Mouse (Mus musculus) stomach, postnatal 0 days (tissue): ENCODE measurements around the gene Zfp945. TPM values are rescaled to one million over a fixed set of nuclear protein-coding genes. Genes with fewer than 3 reads are reported as not detected.
A peak's percentile ranks its signal among the peaks of the same experiment; 100 is the strongest.

Experiments
- ATAC-seq: fragments of 200-750 bp; cut with Nextera tagmentation; 2 replicates; pipeline ENCODE4 v1.8.0; 2017; ENCODE audit not compliant: low FRiP score, low TSS enrichment
- DNase-seq: peaks from one replicate; pipeline ENCODE4 v3.0.0-alpha.2; 2016; ENCODE audit warnings: low spot score
- H3K27ac ChIP-seq: fragments of 300-500 bp; sonication (generic); replicated peaks from 2 replicates; pipeline ENCODE4 v1.5.1; 2014; ENCODE audit warnings: mild to moderate bottlenecking, control low read depth
- H3K27me3 ChIP-seq: fragments of 300-500 bp; sonication (generic); 2 replicates; pipeline ENCODE4 v1.6.1; 2014; ENCODE audit warnings: low read length; ENCODE audit not compliant: control insufficient read depth, insufficient read depth
- H3K36me3 ChIP-seq: fragments of 300-500 bp; sonication (generic); 2 replicates; pipeline ENCODE4 v1.6.1; 2014; ENCODE audit warnings: low read length, mixed read lengths; ENCODE audit not compliant: control insufficient read depth, insufficient read depth
- H3K4me1 ChIP-seq: fragments of 300-500 bp; sonication (generic); replicated peaks from 2 replicates; pipeline ENCODE4 v1.6.1; 2014; ENCODE audit warnings: antibody characterized with exemption; ENCODE audit not compliant: control insufficient read depth, insufficient read depth
- H3K4me2 ChIP-seq: fragments of 300-500 bp; sonication (generic); replicated peaks from 2 replicates; pipeline ENCODE4 v1.6.1; 2014; ENCODE audit warnings: low read depth, mild to moderate bottlenecking, control low read depth, moderate library complexity
- H3K4me3 ChIP-seq: fragments of 300-500 bp; sonication (generic); 2 replicates; pipeline ENCODE4 v1.5.1; 2014; ENCODE audit warnings: low read depth, low read length, control low read depth
- H3K9ac ChIP-seq: fragments of 300-500 bp; sonication (generic); 2 replicates; pipeline ENCODE4 v1.6.1; 2014; ENCODE audit warnings: mild to moderate bottlenecking, low read length, control low read depth, mixed read lengths
- H3K9me3 ChIP-seq: fragments of 300-500 bp; sonication (generic); 2 replicates; pipeline ENCODE4 v1.6.1; 2016; ENCODE audit warnings: low read length; ENCODE audit not compliant: control insufficient read depth
- CTCF ChIP-seq: IDR thresholded peaks from 2 replicates; pipeline ENCODE4 v1.5.1; 2016; ENCODE audit warnings: antibody characterized with exemption, low read depth, mild to moderate bottlenecking, moderate library complexity
- EP300 ChIP-seq: optimal IDR thresholded peaks from 2 replicates; pipeline ENCODE3; 2016; ENCODE audit warnings: antibody characterized with exemption
- WGBS: fragments of 180-500 bp; shearing (Covaris S2); extraction: QIAGEN DNeasy Blood & Tissue Kit; methylation state at CpG from one replicate; pipeline ENCODE4 v1.1.7; 2014; 5-methylcytosine and 5-hydroxymethylcytosine counted together
- polyA plus RNA-seq: library from polyadenylated mRNA; unstranded; fragments of >200 nt; fragmentation: Nextera tagmentation; extraction: Ambion mirVana; gene quantifications from 2 replicates; pipeline ENCODE4 v1.2.1, GENCODE M21; 2015

Zfp945 gene
- polyA plus RNA-seq, 1 experiment from 2014 or later, result 9.0 TPM

DNA sequence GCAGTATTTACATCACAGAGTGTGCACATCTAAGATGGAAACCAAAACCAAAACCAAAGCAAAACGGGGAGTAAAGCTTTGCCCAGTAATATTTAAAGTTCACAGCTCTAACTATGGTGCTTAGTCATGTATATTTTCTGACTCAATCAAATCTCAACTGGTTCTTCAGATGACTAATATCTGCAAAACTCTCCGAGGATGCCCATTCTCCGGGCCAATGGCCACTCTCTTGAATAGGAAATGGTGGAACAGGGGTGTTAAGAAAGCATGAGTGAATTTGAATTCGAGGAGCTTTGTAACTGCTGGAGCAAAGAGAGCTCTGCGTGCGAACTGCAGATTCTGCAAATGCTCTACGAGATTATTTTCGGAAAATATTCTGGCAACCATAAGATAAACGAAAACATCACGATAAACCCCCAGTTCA is 501 bp downstream of the Zfp945 start:
- H3K36me3 ChIP-seq, result 0 out of 2 replicates have a peak, but pooled peaks cover 5% of the 10 kb centered on the region
- H3K27me3 ChIP-seq, result no peaks in the 10 kb centered on the region
- H3K9me3 ChIP-seq, result no peaks in the 10 kb centered on the region
- H3K4me1 ChIP-seq, result no peaks in the 10 kb centered on the region
- TF ChIP-seq CTCF (no peak), EP300 (no peak)
- H3K4me2 ChIP-seq, result peak overlapping the region; percentile 59
- peak overlapping the region; percentile 79 for H3K4me3 ChIP-seq
- peak; percentile 65 for ATAC-seq
- peak overlapping the region; percentile 78 for H3K9ac ChIP-seq
- peak overlapping the region; percentile 93 for H3K27ac ChIP-seq
- DNase-seq, result peak; percentile 19
- under 1% methylated on average over 10 of the region's 10 CpGs for WGBS

DNA sequence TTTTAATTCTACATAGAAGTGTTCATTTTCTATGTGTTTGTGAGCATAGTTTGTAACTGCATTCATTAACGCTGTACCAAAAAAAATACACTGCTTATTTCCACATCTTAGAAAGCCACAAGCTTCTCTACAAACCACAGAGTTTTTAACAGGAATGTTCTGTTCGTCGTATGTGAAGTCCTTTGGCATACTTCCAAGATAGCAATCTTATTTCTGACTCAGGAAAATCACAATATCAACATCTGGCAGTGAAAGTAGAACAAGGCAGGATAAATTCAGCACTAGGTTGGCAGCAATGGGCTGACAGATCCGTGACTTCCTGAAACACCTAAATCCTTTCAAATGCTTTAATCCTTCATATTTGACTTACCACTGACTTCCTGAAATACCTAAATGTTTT is 45.8 kb downstream of the Zfp945 start:
- Histone ChIP-seq H3K27ac (no peak overlapping the region), H3K9me3 (no peaks in the 10 kb centered on the region), H3K4me1 (no peaks in the 10 kb centered on the region), H3K27me3 (no peaks in the 10 kb centered on the region), H3K4me3 (no peak overlapping the region), H3K4me2 (no peak overlapping the region), H3K36me3 (no peaks in the 10 kb centered on the region), H3K9ac (no peak overlapping the region)
- TF ChIP-seq EP300 (no peak), CTCF (no peak)
- ATAC-seq (no peak), DNase-seq (no peak)
- 29% methylated on average over 4 of the region's 4 CpGs for WGBS

GRCm38 (mm10) chr17:22818199-22818595 is 48.7 kb downstream of the Zfp945 start:
- Histone ChIP-seq H3K36me3 (no peaks in the 10 kb centered on the region), H3K9me3 (no peaks in the 10 kb centered on the region), H3K9ac (no peak overlapping the region; the same call in 1 of the 2 replicates), H3K4me3 (peak overlapping the region; percentile 71), H3K4me1 (no peaks in the 10 kb centered on the region), H3K4me2 (peak overlapping the region; percentile 39), H3K27ac (no peak overlapping the region), H3K27me3 (no peaks in the 10 kb centered on the region)
- ATAC-seq (no peak), DNase-seq (no peak)
- 53% methylated on average over 3 of the region's 3 CpGs for WGBS
- TF ChIP-seq CTCF (no peak), EP300 (no peak)

GRCm38 (mm10) chr17:22817471-22818198 is 49.3 kb downstream of the Zfp945 start:
- Histone ChIP-seq H3K9me3 (no peaks in the 10 kb centered on the region), H3K27me3 (no peaks in the 10 kb centered on the region), H3K4me3 (peak overlapping the region; percentile 71), H3K4me1 (no peaks in the 10 kb centered on the region), H3K9ac (peak overlapping the region; percentile 74), H3K27ac (peak overlapping the region; percentile 80), H3K4me2 (peak overlapping the region; percentile 39), H3K36me3 (no peaks in the 10 kb centered on the region)
- no peak for TF ChIP-seq EP300
- no peak for TF ChIP-seq CTCF
- WGBS, result 1% methylated on average over 28 of the region's 28 CpGs
- DNase-seq (peak; percentile 77), ATAC-seq (peak; percentile 88)

DNA sequence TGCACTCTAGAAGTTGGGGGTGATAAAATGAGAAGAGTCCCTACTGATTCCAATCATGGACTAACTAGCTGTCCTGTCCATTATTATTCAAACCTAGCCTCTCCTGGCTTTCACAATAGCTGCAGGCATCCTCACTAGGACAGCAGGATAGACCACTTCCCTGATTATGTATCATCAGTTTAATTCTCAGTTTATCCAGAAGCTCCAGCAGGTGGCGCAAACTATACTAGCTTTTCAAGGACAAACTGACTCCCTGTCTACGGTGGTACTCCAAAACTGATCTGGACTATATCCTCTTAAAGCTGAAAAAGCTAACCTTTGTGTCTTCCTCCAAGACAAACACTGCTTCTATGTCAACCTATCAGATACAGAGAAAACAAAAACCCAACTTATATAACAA is 67.2 kb downstream of the Zfp945 start:
- WGBS, result 61% methylated on average over 2 of the region's 2 CpGs
- TF ChIP-seq CTCF, result peak; percentile 55
- TF ChIP-seq EP300, result no peak
- Histone ChIP-seq H3K27ac (no peak overlapping the region), H3K9me3 (no peaks in the 10 kb centered on the region), H3K4me2 (no peak overlapping the region), H3K9ac (no peak overlapping the region), H3K27me3 (no peaks in the 10 kb centered on the region), H3K4me3 (no peak overlapping the region), H3K4me1 (no peaks in the 10 kb centered on the region), H3K36me3 (no peaks in the 10 kb centered on the region)
- ATAC-seq (no peak), DNase-seq (no peak)

Other genes starting within 250 kb of the Zfp945 start
- gene Vmn2r113, start 75.8 kb upstream of the Zfp945 start, polyA plus RNA-seq, result 0.02 TPM in 1 of 2 replicates, not detected in the other
- gene Vmn2r-ps130, start 194.0 kb upstream of the Zfp945 start, polyA plus RNA-seq, result not detected in 2 replicates